Mouse (Mus musculus) urinary bladder, postnatal 4 days (tissue): ENCODE data around the gene Glul.

ENCODE experiments used
- DNase-seq, 2 experiments: peaks; one replicate each; pipeline ENCODE4 v3.0.0; 2021 to 2022; ENCODE audit warnings: low spot score in 2 of 2

Glul gene

DNA sequence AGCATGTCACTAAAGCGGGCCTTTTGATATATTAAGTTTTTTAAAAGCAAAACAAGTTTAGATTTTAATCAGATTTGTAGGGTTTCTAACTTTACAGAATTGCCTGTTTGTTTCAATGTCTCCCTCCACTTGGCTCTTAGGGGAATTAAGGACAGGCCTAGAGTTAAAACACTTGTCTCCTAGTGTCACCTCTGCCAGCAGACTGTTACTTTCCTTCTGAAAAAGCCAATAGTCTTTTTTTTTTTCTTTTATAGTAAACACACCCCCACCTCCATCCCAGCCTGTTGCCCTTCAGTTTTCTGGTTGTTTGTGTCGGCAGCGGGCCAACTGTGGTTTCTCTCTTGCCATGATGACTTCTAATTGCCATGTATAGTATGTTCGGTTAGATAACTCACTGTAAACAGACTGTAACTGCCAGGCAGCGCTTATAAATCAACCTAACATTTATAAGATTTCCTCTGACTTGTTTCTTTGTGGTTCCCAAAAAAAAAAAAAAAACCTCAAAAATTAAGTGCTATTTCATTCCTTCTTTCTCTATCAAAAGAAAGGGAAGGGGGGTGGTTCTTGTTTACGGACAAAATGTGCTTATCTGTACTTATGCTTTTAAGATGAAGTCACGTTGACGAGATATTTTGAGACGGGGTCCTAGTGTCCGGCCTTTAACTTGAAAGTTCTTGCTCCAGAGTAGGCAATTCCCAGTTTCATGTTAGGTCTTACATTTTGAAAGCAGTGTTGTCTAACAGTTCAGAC is 9.6 kb downstream of the Glul start:
- DNase-seq: peak; percentile 41 to 71

DNA sequence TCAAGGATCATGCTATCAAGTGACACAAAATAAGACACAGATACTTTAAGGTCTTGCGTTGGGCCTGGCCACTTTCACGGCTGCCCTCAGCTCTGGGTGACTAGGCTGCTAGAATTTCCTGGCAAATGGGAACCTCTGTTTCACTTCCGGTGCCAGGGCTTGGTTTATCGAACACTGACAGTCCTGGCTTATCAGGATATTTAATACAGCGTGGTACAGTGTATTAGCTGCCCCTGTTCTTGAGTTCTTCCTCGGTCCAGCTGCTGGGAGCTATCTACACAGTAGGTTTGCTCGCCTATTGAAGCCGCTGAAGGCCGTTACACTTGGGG is 10.2 kb downstream of the Glul start:
- DNase-seq: no peak

DNA sequence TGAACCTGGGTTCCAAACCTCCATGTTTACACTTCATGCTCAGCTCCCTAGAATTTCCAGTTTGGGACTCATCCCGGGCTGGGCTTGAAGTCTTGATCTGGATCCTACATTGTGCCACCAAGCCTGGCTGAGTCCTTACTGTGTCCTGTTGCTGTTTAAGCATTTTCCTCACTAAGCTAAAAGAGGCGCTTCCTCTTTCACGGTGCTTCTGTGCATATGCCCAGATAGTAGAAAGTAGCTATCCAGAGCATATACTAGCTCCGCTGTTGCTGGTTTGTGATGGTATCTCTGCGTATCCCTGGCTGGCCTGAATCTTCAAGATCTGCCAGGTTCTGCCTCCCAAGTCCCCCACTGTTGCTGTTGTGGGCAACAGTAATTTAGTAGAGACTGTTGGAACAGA is 10.7 kb downstream of the Glul start:
- no peak for DNase-seq

DNA sequence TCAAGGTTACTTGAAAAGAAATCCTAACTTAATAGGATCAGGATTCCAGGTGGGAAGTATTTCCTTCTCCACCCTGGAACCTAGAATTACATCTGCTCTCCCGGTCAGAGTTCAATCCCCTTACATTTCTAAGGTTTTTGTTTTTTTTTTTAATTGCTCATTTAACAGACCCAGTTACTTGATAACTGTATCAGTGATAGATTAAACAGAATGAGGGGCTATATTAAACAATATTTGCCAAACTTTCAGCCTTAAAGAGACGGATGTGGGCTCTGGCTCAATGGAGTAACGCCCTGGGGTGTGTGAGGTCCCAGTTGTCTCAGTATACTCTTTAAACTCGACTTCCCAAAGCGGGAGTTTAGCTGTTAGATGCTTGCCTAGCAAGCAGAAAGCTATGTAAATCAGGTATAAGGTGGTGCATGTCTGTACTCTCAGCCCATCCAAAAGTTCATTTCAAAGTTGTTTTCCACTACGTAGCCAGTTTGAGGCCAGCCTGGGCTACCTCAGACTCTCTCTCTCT is 11.6 kb downstream of the Glul start:
- DNase-seq: no peak

DNA sequence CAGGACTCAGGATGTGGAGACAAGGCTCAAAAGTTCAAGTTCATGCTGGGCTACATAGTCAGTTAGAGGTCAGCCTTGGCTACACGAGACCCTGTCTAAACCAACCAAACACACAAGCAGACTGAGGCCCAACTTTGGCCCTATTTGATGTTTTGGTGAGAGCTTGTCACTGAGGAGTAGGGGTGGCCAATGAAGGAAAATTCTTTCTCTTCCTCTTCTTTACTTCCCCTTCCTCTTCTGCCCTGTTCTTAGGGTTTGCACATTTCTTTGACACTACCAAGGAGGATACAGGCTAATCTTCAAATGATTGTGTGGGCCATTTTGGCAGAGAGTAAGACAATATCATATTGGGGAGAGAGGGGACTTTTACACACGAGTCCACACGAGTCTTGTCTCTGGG is 14.1 kb downstream of the Glul start:
- DNase-seq: no peak

DNA sequence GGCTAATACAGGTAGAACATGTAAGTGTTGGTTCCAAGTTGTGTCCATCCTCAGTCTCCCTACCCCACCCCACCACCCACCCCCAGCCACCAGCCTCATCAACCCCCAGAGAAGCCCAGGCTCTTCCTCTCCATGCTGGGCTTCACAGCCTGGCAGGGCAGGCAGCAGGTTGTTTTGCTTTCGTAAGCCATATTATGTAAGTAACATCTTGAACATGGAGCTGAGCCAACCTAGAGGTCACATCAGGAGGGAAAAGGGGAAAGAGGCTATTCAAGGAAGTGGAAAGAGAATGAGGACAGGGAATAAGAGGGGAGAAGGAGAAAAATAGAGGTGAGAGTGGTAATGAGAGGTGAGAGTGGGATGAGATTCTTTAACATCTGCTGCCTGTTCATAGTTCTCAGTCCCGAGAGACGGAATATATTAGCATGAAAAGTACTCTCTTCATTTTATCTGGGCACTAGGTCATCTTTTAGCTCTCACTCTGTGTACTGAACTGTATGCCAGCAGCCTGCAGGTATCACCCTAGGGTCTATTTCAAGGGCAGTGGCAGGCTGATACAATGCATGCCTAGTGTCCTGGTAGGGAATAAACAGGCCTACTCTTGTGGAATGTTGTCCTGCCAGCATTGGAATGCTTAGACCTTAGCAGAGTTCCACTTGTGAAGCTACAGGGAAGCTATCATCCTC is 18.9 kb downstream of the Glul start:
- no peak for DNase-seq

DNA sequence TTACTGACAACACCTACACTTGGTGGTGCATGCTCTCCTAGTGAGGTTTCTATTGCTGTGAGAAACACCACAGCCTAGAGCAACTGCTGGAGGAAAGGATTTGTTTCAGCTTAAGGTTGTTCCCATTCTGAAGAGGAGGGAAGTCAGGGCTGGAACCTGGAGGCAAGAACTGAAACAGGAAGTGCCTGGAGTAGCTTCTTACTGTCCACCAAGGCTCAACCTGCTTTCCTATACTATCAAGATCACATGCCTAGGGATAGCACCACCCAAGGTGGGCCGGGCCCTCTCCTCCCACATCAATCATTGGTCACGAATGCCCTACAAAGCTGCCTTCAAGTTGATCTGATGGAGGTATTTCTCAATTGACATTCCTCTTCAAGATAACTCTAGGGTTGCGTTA is 21.9 kb downstream of the Glul start:
- DNase-seq: no peak

DNA sequence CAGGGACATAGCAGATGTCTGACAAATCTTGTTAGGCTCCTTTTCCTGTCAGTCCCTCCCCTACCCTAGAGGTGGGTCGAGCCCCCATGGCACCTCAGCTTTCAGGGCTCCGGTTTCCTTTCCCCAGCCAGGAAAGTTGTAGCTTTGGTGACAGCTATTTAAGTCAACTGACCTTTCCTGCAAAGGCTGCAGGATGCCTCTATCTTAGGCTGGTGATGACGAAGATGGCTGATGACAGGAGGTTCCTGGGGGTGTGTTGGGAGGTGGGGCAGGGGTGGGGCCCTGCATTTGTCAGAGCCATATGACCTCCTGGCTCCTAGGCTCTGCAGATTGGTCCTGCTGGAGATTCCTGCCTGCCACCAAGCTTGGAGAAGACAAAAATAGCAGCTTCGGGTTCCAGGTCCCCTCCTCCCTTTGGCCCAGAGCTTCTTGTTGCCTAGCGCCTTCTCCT is 22.9 kb downstream of the Glul start:
- no peak for DNase-seq

DNA sequence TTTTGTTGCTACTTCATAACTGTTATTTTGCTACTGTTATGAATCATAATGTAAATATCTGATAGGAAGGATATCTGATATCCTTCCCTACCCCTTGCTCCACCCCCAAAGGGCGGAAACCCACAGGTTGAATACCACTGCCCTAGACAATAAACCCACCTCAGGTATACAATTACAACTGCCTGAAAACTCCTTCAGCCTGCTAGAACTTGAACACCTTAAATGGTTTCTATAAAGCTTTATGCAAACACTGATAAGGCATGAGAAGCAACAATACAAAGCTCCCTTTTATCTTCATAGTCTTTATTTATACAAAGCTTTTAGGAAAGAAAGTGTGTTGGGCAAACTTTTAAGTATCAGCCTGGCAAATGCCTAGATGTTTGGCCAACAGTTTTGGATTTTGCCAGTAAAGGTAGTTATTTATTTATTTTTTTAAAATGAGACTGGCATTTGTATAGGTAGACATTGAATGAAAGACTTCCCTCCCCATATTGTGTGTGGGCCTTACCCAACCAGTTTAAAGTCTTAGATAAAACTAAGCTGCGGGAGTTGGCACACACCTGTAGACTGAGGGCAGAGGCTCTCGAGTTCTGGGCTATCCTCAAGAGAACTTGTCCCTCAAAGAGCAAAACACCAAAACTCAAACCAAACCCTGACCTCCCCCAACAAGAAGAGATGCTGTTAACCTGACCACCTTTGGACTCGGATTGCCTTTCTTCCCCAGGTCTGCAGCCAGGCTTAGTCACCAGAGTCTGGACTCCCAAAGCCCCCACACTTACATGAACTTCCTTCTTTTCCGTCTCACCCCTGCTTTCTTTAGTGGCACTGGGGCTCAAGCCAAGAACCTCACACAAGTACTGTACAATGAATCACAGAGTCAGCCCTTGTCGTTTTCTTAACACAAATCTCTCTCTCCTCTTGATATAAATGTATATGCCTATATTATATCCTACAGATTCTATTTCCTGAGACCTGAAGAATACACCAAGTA is 24.9 kb downstream of the Glul start:
- no peak for DNase-seq

DNA sequence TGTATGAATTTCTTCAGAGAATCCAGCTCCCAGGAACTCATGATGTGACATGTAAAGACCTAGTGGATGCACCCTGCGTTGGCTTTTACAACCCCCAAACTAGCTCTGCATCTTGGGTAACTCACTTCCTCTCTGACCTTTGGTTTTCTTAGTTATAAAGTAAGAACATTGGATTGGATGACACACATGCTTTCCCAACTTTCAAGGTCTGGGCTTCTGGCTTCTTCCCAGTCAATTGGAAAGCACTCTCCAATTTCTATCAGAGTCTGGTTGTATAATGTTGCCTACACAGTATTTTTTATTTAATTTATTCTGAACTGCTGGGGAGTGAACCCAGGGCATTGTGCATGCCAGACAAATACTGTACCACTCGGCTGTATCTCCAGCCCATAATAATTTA is 30.7 kb downstream of the Glul start:
- DNase-seq: no peak

DNA sequence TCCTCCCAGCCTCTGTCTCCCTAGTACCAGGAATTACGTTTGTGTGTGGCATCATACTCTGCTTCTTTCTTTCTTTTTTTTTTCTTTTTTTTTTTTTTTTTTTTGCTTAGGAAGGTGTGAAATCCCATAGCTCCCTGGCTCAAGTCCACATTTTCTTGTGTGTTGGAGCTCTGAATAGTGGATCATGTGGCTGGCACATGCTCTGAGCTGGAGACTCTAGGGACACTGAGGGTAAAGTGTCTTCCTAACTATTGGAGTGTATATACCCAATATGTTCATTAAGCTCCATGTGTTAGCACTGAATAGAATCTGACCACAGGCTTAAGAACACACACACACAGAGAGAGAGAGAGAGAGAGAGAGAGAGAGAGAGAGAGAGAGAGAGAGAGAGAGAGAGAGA is 34.0 kb downstream of the Glul start:
- no peak for DNase-seq

DNA sequence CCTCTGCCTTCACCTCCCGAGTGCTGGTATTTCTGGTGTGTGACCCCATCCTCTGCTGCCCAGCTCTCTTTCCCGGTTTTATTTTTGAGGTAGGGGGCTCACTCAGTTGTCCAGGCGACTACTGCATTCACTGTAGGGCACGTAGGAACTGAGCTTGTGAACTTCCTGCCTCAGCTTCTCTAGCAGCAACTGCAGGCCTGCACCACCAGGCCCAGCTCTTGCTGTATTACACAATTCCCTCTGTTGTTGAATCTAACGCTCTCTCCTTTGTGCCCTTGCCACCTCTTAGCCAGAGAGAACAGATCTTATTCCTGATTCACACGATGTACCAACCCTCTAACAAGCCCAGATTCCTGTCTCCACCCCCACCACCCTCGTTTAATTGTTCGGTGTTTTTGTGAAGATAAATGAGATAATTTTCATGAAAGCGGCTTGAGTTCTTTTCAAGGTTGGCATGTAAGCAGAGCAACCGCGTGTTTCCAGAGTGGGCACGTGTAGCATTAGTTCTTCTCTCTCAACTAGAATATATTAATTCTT is 36.2 kb downstream of the Glul start:
- DNase-seq: no peak

DNA sequence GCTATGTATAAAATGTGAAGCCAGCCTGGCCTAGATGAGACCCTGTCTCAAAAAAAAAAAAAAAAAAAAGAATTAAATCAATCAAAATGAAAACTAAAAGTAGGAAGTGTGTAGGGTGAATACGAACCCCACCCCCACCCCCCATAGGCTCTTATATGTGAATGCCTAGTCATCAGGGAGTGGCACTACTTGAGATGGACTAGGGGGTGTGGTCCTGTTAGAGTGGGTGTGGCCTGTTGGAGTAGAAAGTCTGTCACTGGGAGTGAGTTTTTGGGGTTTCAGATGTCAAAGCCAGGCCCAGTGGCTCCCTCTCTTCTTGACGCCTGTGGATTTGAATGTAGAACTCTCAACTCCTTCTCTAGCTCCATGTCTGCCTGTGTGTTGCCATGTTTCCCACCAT is 37.3 kb downstream of the Glul start:
- DNase-seq: no peak

DNA sequence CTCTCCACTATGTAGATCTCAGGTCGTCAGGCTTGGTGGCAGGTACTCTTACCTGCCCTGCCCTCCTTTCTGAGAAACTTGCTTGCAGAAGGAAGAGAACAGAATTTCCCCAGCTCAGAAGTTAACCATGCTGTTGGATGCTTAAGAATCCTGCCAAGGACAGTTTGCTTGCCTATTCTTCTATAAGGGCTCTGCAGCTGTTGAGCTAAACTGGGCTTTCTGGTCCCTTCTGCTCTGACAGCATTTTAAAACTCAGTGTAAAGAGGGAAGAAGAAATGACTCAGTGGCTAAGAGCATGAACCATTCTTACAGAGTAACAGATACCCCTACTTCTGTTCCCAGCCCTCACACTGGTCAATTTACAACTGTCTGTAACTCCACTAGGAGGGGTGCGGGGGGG is 41.2 kb downstream of the Glul start:
- DNase-seq: no peak

DNA sequence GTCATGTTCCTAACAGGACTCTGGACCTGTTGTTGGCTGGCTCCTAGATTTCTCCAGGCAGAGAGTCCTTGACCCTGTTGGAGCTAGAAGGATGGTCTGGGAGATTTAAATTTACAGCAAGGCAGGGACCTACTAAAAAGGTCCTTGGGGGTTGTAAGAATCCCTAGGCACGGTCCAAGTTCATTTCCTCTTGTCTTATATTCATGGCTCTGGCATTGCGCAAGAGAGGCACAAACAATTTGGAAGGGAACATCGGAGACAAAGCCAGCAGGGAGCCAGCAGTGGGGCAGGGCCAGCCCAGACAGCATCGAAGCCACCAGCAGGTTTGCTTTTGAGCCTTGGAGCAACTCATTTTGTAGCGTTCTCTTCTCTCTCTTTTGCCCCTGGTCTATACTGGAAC is 45.4 kb downstream of the Glul start:
- no peak for DNase-seq

DNA sequence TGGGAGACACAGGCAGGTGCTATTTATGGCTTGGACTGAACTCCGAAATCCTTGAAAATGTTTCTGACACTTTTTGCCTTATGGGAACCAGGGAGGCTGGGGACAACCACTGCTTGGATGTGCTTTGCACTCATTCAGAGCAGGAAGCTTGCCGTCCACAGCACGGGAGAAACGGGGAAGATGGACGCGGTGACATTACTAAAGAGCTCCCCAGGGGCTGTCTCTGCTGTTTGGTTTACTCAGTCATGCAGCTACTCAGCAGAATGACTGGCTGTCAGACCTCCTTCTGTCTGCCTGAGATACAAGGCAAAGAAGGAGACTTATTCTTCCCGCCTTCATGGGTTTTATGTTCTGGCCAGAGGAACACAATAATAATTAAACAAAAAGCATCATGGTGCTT is 47.2 kb downstream of the Glul start:
- DNase-seq: no peak

DNA sequence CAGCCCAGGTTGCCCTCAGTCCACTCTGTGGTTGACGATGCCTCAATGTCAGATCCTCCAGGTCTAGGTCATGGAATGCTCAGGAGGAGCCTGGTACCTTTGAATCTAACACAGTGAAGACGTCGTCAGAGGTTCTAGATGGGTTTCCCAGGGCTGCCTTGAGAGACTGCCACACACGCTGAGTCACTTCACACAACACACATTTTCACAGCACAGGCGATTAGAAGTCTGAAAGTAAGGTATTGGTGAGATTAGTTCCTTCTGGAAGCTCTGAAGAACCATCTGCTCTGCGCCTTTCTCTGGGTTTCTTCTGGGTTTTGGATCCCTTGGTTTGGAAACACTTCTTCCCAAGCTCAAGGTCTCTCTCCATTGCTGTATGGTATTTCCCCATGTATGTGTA is 48.1 kb downstream of the Glul start:
- no peak for DNase-seq

DNA sequence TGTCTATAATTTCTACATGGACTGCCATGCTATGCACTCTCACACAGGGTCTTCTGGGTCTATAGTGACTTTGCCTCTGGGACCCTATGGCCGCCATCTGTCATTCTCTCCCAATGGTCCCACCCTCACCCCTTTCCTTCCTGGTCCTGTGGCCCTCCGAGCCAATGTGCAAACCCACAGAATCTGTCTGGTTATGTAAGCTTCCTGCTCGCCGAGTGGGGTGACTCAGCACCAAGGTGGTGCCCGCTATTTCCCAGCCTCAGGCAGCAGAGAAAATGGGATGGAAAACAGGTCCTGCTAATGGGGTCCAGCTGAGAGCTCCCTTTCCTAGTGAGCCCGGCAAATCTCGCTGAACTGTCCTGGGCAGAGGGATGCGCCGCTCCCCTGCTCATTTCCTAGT is 53.5 kb downstream of the Glul start:
- DNase-seq: no peak

DNA sequence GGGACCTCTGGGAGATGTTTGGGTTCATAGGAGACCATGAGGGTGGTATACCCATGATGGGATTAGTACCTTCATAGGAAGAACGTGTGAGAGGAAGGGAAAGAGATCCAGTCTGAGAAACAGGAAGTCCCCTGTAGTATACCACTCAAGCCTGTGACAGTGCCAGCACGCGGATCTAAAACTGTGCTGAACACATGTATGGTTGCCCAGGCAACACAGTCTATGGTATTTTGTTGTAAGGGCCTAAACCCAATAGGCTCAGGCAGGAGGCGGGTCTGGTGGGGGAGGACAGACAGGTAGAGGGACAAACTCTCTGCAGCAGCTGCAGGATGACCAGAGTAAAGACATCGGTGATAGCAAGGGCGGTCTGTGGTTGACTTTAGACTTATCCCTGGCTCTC is 54.1 kb downstream of the Glul start:
- no peak for DNase-seq

DNA sequence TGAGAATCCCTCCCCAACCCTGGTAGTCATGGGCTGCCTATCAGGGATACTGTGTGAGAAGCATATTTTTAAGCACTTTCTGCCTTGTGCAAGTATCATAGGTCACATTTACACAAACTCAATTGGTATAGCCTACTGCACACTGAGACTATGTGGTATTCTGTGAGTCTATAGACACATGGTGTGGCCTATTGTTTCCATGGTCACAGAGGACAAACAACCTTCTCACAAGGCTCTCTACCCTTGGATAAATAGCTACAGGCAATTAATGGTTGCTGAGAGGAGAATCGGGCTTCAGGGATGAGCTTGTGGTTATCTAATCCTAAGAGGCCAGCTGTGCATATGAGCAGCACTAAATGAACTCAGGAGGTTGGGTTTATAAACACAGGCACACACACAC is 58.1 kb downstream of the Glul start:
- DNase-seq: no peak
